Mouse (Mus musculus): ENCODE measurements around the gene Slc38a1. TPM values are rescaled to one million over a fixed set of nuclear protein-coding genes. Genes with fewer than 3 reads are reported as not detected.

Slc38a1 gene
- 50.4 and 59.8 TPM in 2 replicates for polyA plus RNA-seq (2012; rRNA removed)
- polyA plus RNA-seq (2014; fragmentation: Nextera tagmentation; extraction: Ambion mirVana), result 57.7 and 69.6 TPM in 2 replicates

- peak; percentile 74 for ATAC-seq (ENCODE audit: low FRiP score, low read depth)
- WGBS, result 0% methylated on average over 50 of the region's 70 CpGs
Measured at GRCm38 (mm10) chr15:96642436-96643405, at the start of gene Slc38a1. Slc38a1 (minus strand) TSS chr15:96642913.

GRCm38 (mm10) chr15:96692401-96692800 is 49.7 kb upstream of the Slc38a1 start:
- ATAC-seq (ENCODE audit: low FRiP score, low read depth) (no peak), DNase-seq (ENCODE audit: low spot score) (no peak)
- Histone ChIP-seq H3K4me2 (replicated peaks; ENCODE audit: low read depth, low read length, severe bottlenecking) (no peak overlapping the region), H3K4me3 (replicated peaks; ENCODE audit: low read length) (no peak overlapping the region), H3K27ac (replicated peaks; ENCODE audit: low read depth, low read length) (no peak overlapping the region), H3K9ac (ENCODE audit: low read depth, low read length, severe bottlenecking) (no peak overlapping the region), H3K9me3 (ENCODE audit: control insufficient read depth, low read length) (no peaks in the 10 kb centered on the region), H3K27me3 (ENCODE audit: control insufficient read depth, insufficient read depth, low read length) (no peaks in the 10 kb centered on the region), H3K4me1 (ENCODE audit: control insufficient read depth, insufficient read depth, low read length) (peaks cover 28% of the 10 kb centered on the region), H3K36me3 (ENCODE audit: control insufficient read depth, insufficient read depth, low read length) (peaks cover 96% of the 10 kb centered on the region)
- no peak for TF ChIP-seq POLR2A (IDR thresholded peaks at IDR 0.05; ENCODE audit: borderline replicate concordance, extremely low read depth, insufficient read depth, insufficient read length)
- WGBS, result 93% methylated on average over 11 of the region's 11 CpGs

More at GRCm38 (mm10) chr15:96642436-96643405, at the start of gene Slc38a1:
- no peaks in the 10 kb centered on the region for H3K36me3 ChIP-seq (ENCODE audit: control insufficient read depth, insufficient read depth, low read length)
- peaks cover 24% of the 10 kb centered on the region for H3K4me1 ChIP-seq (ENCODE audit: control insufficient read depth, insufficient read depth, low read length)
- no peaks in the 10 kb centered on the region for H3K9me3 ChIP-seq (ENCODE audit: control insufficient read depth, low read length)
- H3K27me3 ChIP-seq (ENCODE audit: control insufficient read depth, insufficient read depth, low read length), result no peaks in the 10 kb centered on the region
- H3K4me3 ChIP-seq (replicated peaks; ENCODE audit: low read length), result peak within 1 kb of the TSS; percentile 71
- H3K4me2 ChIP-seq (replicated peaks; ENCODE audit: low read depth, low read length, severe bottlenecking), result peak within 1 kb of the TSS; percentile 69
- TF ChIP-seq POLR2A (IDR thresholded peaks at IDR 0.05; ENCODE audit: borderline replicate concordance, extremely low read depth, insufficient read depth, insufficient read length), result peak; percentile 56; the same call in 1 of the 2 replicates
- peak within 1 kb of the TSS; percentile 97 for H3K27ac ChIP-seq (replicated peaks; ENCODE audit: low read depth, low read length)
- DNase-seq (ENCODE audit: low spot score), result peak; percentile 85
- peak within 1 kb of the TSS; percentile 91 for H3K9ac ChIP-seq (ENCODE audit: low read depth, low read length, severe bottlenecking)

- ATAC-seq (ENCODE audit: low FRiP score, low read depth), result no peak
- no peak for TF ChIP-seq POLR2A (IDR thresholded peaks at IDR 0.05; ENCODE audit: borderline replicate concordance, extremely low read depth, insufficient read depth, insufficient read length)
- 91% methylated on average over 15 of the region's 15 CpGs for WGBS
Measured at GRCm38 (mm10) chr15:96691381-96691780, 48.7 kb upstream of the Slc38a1 start.

GRCm38 (mm10) chr15:96690829-96691228 is 48.1 kb upstream of the Slc38a1 start:
- WGBS, result 89% methylated on average over 13 of the region's 13 CpGs
- H3K4me1 ChIP-seq (ENCODE audit: control insufficient read depth, insufficient read depth, low read length), result peaks cover 14% of the 10 kb centered on the region
- H3K4me3 ChIP-seq (replicated peaks; ENCODE audit: low read length), result no peak overlapping the region
- peaks cover 86% of the 10 kb centered on the region for H3K36me3 ChIP-seq (ENCODE audit: control insufficient read depth, insufficient read depth, low read length)
- no peak for TF ChIP-seq POLR2A (IDR thresholded peaks at IDR 0.05; ENCODE audit: borderline replicate concordance, extremely low read depth, insufficient read depth, insufficient read length)
- H3K9ac ChIP-seq (ENCODE audit: low read depth, low read length, severe bottlenecking), result no peak overlapping the region
- H3K4me2 ChIP-seq (replicated peaks; ENCODE audit: low read depth, low read length, severe bottlenecking), result no peak overlapping the region
- no peak for ATAC-seq (ENCODE audit: low FRiP score, low read depth)
- H3K27ac ChIP-seq (replicated peaks; ENCODE audit: low read depth, low read length), result no peak overlapping the region
- H3K9me3 ChIP-seq (ENCODE audit: control insufficient read depth, low read length), result no peaks in the 10 kb centered on the region
- no peaks in the 10 kb centered on the region for H3K27me3 ChIP-seq (ENCODE audit: control insufficient read depth, insufficient read depth, low read length)
- no peak for DNase-seq (ENCODE audit: low spot score)

More at GRCm38 (mm10) chr15:96691381-96691780, 48.7 kb upstream of the Slc38a1 start:
- peaks cover 91% of the 10 kb centered on the region for H3K36me3 ChIP-seq (ENCODE audit: control insufficient read depth, insufficient read depth, low read length)
- H3K27me3 ChIP-seq (ENCODE audit: control insufficient read depth, insufficient read depth, low read length), result no peaks in the 10 kb centered on the region
- H3K9ac ChIP-seq (ENCODE audit: low read depth, low read length, severe bottlenecking), result no peak overlapping the region
- no peak overlapping the region for H3K27ac ChIP-seq (replicated peaks; ENCODE audit: low read depth, low read length)
- no peak overlapping the region for H3K4me2 ChIP-seq (replicated peaks; ENCODE audit: low read depth, low read length, severe bottlenecking)
- H3K4me1 ChIP-seq (ENCODE audit: control insufficient read depth, insufficient read depth, low read length), result peaks cover 18% of the 10 kb centered on the region
- no peak overlapping the region for H3K4me3 ChIP-seq (replicated peaks; ENCODE audit: low read length)
- DNase-seq (ENCODE audit: low spot score), result no peak
- no peaks in the 10 kb centered on the region for H3K9me3 ChIP-seq (ENCODE audit: control insufficient read depth, low read length)

- WGBS, result 87% methylated on average over 9 of the region's 9 CpGs
- no peak overlapping the region for H3K4me3 ChIP-seq (replicated peaks; ENCODE audit: low read length)
- no peaks in the 10 kb centered on the region for H3K9me3 ChIP-seq (ENCODE audit: control insufficient read depth, low read length)
- no peak for ATAC-seq (ENCODE audit: low FRiP score, low read depth)
- DNase-seq (ENCODE audit: low spot score), result no peak
- peaks cover 76% of the 10 kb centered on the region for H3K36me3 ChIP-seq (ENCODE audit: control insufficient read depth, insufficient read depth, low read length)
- no peak for TF ChIP-seq POLR2A (IDR thresholded peaks at IDR 0.05; ENCODE audit: borderline replicate concordance, extremely low read depth, insufficient read depth, insufficient read length)
- H3K4me1 ChIP-seq (ENCODE audit: control insufficient read depth, insufficient read depth, low read length), result peaks cover 7% of the 10 kb centered on the region
- H3K9ac ChIP-seq (ENCODE audit: low read depth, low read length, severe bottlenecking), result no peak overlapping the region
- no peak overlapping the region for H3K4me2 ChIP-seq (replicated peaks; ENCODE audit: low read depth, low read length, severe bottlenecking)
- no peaks in the 10 kb centered on the region for H3K27me3 ChIP-seq (ENCODE audit: control insufficient read depth, insufficient read depth, low read length)
- no peak overlapping the region for H3K27ac ChIP-seq (replicated peaks; ENCODE audit: low read depth, low read length)
Measured at GRCm38 (mm10) chr15:96689919-96690318, 47.2 kb upstream of the Slc38a1 start.
